Mouse (Mus musculus) midbrain, embryonic 10.5 days (tissue): ENCODE results near the gene Sds. TPM values are rescaled to one million over a fixed set of nuclear protein-coding genes. Genes with fewer than 3 reads are reported as not detected.

ENCODE experiments used
- polyA plus RNA-seq: library from polyadenylated mRNA; unstranded; fragments of >200 nt; fragmentation: Nextera tagmentation; extraction: Ambion mirVana; gene quantifications from 2 replicates; pipeline ENCODE4 v1.2.1, GENCODE M21; 2016

Sds gene
- polyA plus RNA-seq, 1 experiment from 2014 or later, result not detected

Other genes with a start within 250 kb of the Sds start
- gene Lhx5, start 44.8 kb upstream of the Sds start, polyA plus RNA-seq, result 23.5 and 30.5 TPM in 2 replicates
- gene Sdsl, start 3.7 kb upstream of the Sds start, polyA plus RNA-seq, result 5.5 and 6.2 TPM in 2 replicates
- gene Plbd2, start 27.1 kb downstream of the Sds start, polyA plus RNA-seq, result 35.6 and 37.0 TPM in 2 replicates
- 3.9 and 4.6 TPM in 2 replicates for gene Slc8b1, start 34.6 kb downstream of the Sds start, polyA plus RNA-seq
- 10.3 and 11.1 TPM in 2 replicates for gene Tpcn1, start 112.1 kb downstream of the Sds start, polyA plus RNA-seq
- 0.95 and 0.98 TPM in 2 replicates for gene Iqcd, start 112.5 kb downstream of the Sds start, polyA plus RNA-seq
- gene Rita1, start 136.1 kb downstream of the Sds start, polyA plus RNA-seq, result 16.0 and 16.2 TPM in 2 replicates
- gene Ddx54, start 136.2 kb downstream of the Sds start, polyA plus RNA-seq, result 59.4 and 59.7 TPM in 2 replicates
- gene Cfap73, start 157.7 kb downstream of the Sds start, polyA plus RNA-seq, result not detected in 2 replicates
- 0.10 and 0.21 TPM in 2 replicates for gene Rasal1, start 172.3 kb downstream of the Sds start, polyA plus RNA-seq
- 2.2 and 4.8 TPM in 2 replicates for gene Dtx1, start 235.4 kb downstream of the Sds start, polyA plus RNA-seq